Mouse (Mus musculus) kidney, embryonic 16.5 days (tissue): ENCODE measurements around the gene Tymp. TPM values are rescaled to one million over a fixed set of nuclear protein-coding genes. Genes with fewer than 3 reads are reported as not detected.

Experiments
- ATAC-seq: fragments of 200-750 bp; cut with Nextera tagmentation; 2 replicates; pipeline ENCODE4 v1.8.0; 2017; ENCODE audit warnings: moderate TSS enrichment; ENCODE audit not compliant: low FRiP score, low TSS enrichment
- H3K27ac ChIP-seq: fragments of 300-500 bp; sonication (generic); 2 replicates; pipeline ENCODE4 v1.5.1; 2014; ENCODE audit warnings: low read length
- H3K27me3 ChIP-seq: fragments of 300-500 bp; sonication (generic); 2 replicates; pipeline ENCODE4 v1.6.1; 2014; ENCODE audit warnings: low read length, control low read depth, mixed read lengths; ENCODE audit not compliant: insufficient read depth
- H3K36me3 ChIP-seq: fragments of 300-500 bp; sonication (generic); 2 replicates; pipeline ENCODE4 v1.6.1; 2014; ENCODE audit warnings: low read length, control low read depth, mixed read lengths; ENCODE audit not compliant: insufficient read depth
- H3K4me1 ChIP-seq: fragments of 300-500 bp; sonication (generic); 2 replicates; pipeline ENCODE4 v1.6.1; 2014; ENCODE audit warnings: low read length, control low read depth, mixed read lengths; ENCODE audit not compliant: insufficient read depth
- H3K4me2 ChIP-seq: fragments of 300-500 bp; sonication (generic); replicated peaks from 2 replicates; pipeline ENCODE4 v1.6.1; 2014; ENCODE audit warnings: low read depth, low read length
- H3K4me3 ChIP-seq: fragments of 300-500 bp; sonication (generic); 2 replicates; pipeline ENCODE4 v1.5.1; 2014; ENCODE audit warnings: mild to moderate bottlenecking, low read length
- H3K9ac ChIP-seq: fragments of 300-500 bp; sonication (generic); replicated peaks from 2 replicates; pipeline ENCODE4 v1.6.1; 2014; ENCODE audit warnings: low read length
- H3K9me3 ChIP-seq: fragments of 300-500 bp; sonication (generic); 2 replicates; pipeline ENCODE4 v1.6.1; 2016; ENCODE audit warnings: low read length, control low read depth
- WGBS: fragments of 180-500 bp; shearing (Covaris S2); extraction: QIAGEN DNeasy Blood & Tissue Kit; methylation state at CpG from one replicate; pipeline ENCODE4 v1.1.7; 2014; 5-methylcytosine and 5-hydroxymethylcytosine counted together
- polyA plus RNA-seq: library from polyadenylated mRNA; unstranded; fragments of >200 nt; fragmentation: Nextera tagmentation; extraction: Ambion mirVana; gene quantifications from 2 replicates; pipeline ENCODE4 v1.2.1, GENCODE M21; 2015

Tymp gene
- polyA plus RNA-seq, 1 experiment from 2014 or later, result 1.9 TPM

DNA sequence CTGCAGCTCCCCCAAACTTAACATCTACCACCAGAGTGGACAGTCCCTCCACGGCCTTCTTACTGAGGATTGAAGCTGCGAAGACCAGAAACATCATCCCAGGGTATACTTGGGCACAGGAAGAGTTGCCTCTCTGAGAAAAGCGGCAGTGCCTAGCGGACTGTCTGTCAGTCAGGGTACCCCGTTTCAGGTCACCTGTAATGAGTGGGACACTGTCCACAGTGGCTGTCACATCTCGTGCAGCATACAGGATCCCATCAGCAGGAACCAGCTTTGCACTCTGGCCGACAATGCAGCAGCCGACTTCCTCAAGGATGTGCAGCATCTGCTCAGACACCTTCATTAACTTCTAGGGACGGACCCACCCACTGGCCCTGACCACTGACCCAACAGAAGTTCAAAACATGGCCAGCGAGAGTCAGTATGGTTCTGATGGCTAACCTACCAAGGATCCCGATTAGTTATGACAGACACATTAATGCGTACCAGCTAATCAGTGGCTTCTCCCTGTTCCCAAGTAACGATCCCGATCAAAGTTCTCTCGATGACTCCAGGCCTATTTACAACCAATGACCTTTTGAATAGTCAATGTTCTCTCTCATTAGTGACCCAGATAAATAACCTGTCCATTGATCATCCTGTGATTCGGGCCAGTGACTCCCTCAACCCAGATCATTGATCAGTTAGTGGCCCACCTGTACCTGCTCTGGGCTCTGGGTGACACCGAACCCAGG is 1.9 kb downstream of the Tymp start:
- peaks cover 25% of the 10 kb centered on the region for H3K36me3 ChIP-seq
- peak overlapping the region; percentile 88; the same call in 1 of the 2 replicates for H3K9ac ChIP-seq
- no peak for ATAC-seq
- no peak overlapping the region for H3K4me3 ChIP-seq
- H3K4me2 ChIP-seq, result no peak overlapping the region
- H3K4me1 ChIP-seq, result peaks cover 30% of the 10 kb centered on the region
- H3K27me3 ChIP-seq, result peaks cover 39% of the 10 kb centered on the region
- no peak overlapping the region for H3K27ac ChIP-seq
- WGBS, result 88% methylated on average over 17 of the region's 17 CpGs
- no peaks in the 10 kb centered on the region for H3K9me3 ChIP-seq

DNA sequence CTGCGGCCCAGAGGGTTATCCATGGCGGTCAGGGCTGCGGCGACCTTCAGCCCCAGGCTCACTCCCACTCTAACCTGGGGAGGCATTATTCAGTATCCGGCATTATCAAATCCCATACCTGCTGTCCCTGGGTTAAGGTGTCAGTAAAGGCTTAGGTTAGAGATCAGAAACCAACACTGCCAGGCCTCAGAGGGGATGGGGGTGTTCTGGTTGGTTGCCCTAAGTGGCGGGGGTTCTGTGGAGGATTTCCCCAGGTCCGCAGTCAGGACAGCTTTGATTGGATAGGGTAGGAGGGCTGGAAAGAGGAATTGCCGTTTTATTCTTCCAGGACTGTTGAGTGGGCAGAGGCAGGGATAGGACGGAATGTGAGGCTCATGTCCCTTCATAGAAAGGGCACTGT is 2.5 kb downstream of the Tymp start:
- H3K4me3 ChIP-seq, result peak overlapping the region; percentile 79
- H3K36me3 ChIP-seq, result peaks cover 31% of the 10 kb centered on the region
- 51% methylated on average over 9 of the region's 9 CpGs for WGBS
- H3K9me3 ChIP-seq, result no peaks in the 10 kb centered on the region
- H3K27ac ChIP-seq, result peak overlapping the region; percentile 97
- peak overlapping the region; percentile 90 for H3K4me2 ChIP-seq
- no peak for ATAC-seq
- peaks cover 34% of the 10 kb centered on the region for H3K27me3 ChIP-seq
- peak overlapping the region; percentile 88 for H3K9ac ChIP-seq
- H3K4me1 ChIP-seq, result peaks cover 27% of the 10 kb centered on the region

GRCm38 (mm10) chr15:89373762-89374248 is 3.0 kb downstream of the Tymp start, which contains the start of gene Sco2:
TSS of gene Sco2 (minus strand) at chr15:89373846.
- Histone ChIP-seq H3K9me3 (no peaks in the 10 kb centered on the region), H3K4me2 (peak within 1 kb of the TSS; percentile 90), H3K4me3 (peak within 1 kb of the TSS; percentile 79), H3K27ac (peak within 1 kb of the TSS; percentile 97), H3K27me3 (peaks cover 29% of the 10 kb centered on the region), H3K4me1 (peaks cover 22% of the 10 kb centered on the region), H3K36me3 (peaks cover 33% of the 10 kb centered on the region), H3K9ac (peak within 1 kb of the TSS; percentile 88)
- WGBS, result under 1% methylated on average over 42 of the region's 42 CpGs
- ATAC-seq, result peak; percentile 85

DNA sequence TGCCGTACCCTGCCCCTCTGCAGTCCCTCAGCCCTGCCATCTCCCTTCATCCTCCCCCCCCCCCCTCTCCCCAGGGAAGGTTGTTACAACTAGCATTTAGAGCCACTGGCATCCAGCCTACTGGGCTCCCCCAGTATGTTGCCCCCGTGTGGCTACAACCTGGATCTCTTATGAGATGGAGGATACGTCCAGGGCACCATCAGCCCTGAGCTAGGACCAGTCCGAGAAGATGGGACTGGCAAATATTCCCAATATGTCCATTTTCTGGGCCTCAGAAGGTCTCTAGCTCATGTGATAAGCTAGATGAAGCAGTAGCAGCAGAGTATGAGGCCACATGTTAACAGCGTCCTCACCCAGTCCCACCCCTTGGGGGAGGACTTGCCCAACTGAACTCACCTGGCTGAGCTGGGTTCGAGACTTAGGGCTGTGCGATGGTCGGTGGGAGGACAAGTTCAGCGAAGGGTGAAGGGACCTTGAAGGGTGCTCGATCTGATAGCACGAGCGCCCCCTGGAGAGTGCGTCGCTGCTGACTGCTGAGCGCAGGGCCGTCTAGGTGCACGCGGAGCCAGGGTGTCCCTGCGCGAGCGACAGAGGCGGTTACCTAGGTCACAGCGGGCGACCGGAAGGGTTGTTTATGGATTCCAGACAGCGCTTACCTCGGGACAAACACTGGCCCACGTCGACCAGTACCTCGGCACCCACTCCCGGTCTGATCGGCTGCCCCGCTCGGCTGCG is 3.6 kb downstream of the Tymp start:
- H3K4me3 ChIP-seq, result peak overlapping the region; percentile 79
- ATAC-seq, result peak; percentile 88
- no peaks in the 10 kb centered on the region for H3K9me3 ChIP-seq
- peaks cover 16% of the 10 kb centered on the region for H3K4me1 ChIP-seq
- peaks cover 37% of the 10 kb centered on the region for H3K36me3 ChIP-seq
- H3K9ac ChIP-seq, result peak overlapping the region; percentile 88
- WGBS, result 1% methylated on average over 35 of the region's 35 CpGs
- peaks cover 23% of the 10 kb centered on the region for H3K27me3 ChIP-seq
- peak overlapping the region; percentile 97 for H3K27ac ChIP-seq
- peak overlapping the region; percentile 90 for H3K4me2 ChIP-seq

- Histone ChIP-seq H3K9me3 (no peaks in the 10 kb centered on the region), H3K36me3 (peaks cover 44% of the 10 kb centered on the region), H3K4me1 (peaks cover 14% of the 10 kb centered on the region), H3K9ac (peak overlapping the region; percentile 88; the same call in 1 of the 2 replicates), H3K27ac (0 out of 2 replicates have a peak overlapping the region, but pooled peaks have one; percentile 20), H3K27me3 (peaks cover 16% of the 10 kb centered on the region), H3K4me3 (peak overlapping the region; percentile 79; the same call in 1 of the 2 replicates), H3K4me2 (peak overlapping the region; percentile 90)
- ATAC-seq, result no peak
- 71% methylated on average over 7 of the region's 7 CpGs for WGBS
Observed at GRCm38 (mm10) chr15:89372536-89372935, 4.3 kb downstream of the Tymp start.

GRCm38 (mm10) chr15:89372068-89372467 is 4.8 kb downstream of the Tymp start:
- H3K4me3 ChIP-seq, result no peak overlapping the region
- H3K36me3 ChIP-seq, result peaks cover 49% of the 10 kb centered on the region
- H3K27me3 ChIP-seq, result peaks cover 11% of the 10 kb centered on the region; the same call in 1 of the 2 replicates
- no peak overlapping the region for H3K9ac ChIP-seq
- H3K27ac ChIP-seq, result 0 out of 2 replicates have a peak overlapping the region, but pooled peaks have one; percentile 20
- H3K9me3 ChIP-seq, result no peaks in the 10 kb centered on the region
- ATAC-seq, result no peak
- H3K4me2 ChIP-seq, result no peak overlapping the region
- 87% methylated on average over 13 of the region's 13 CpGs for WGBS
- H3K4me1 ChIP-seq, result peaks cover 14% of the 10 kb centered on the region

GRCm38 (mm10) chr15:89365141-89365551 is 11.7 kb downstream of the Tymp start:
- no peaks in the 10 kb centered on the region for H3K4me1 ChIP-seq
- H3K36me3 ChIP-seq, result peaks cover 86% of the 10 kb centered on the region
- ATAC-seq, result no peak
- no peak overlapping the region for H3K9ac ChIP-seq
- H3K27ac ChIP-seq, result no peak overlapping the region
- no peaks in the 10 kb centered on the region for H3K27me3 ChIP-seq
- 86% methylated on average over 4 of the region's 4 CpGs for WGBS
- no peaks in the 10 kb centered on the region for H3K9me3 ChIP-seq
- H3K4me2 ChIP-seq, result no peak overlapping the region
- H3K4me3 ChIP-seq, result no peak overlapping the region

GRCm38 (mm10) chr15:89363051-89363450 is 13.8 kb downstream of the Tymp start:
- Histone ChIP-seq H3K9me3 (no peaks in the 10 kb centered on the region), H3K4me3 (no peak overlapping the region), H3K27ac (no peak overlapping the region), H3K9ac (no peak overlapping the region), H3K4me2 (no peak overlapping the region), H3K36me3 (peaks cover 71% of the 10 kb centered on the region), H3K4me1 (peaks cover 2% of the 10 kb centered on the region; the same call in 1 of the 2 replicates), H3K27me3 (no peaks in the 10 kb centered on the region)
- WGBS, result 84% methylated on average over 7 of the region's 7 CpGs
- ATAC-seq, result no peak

GRCm38 (mm10) chr15:89358784-89359183 is 18.1 kb downstream of the Tymp start:
- ATAC-seq, result no peak
- H3K4me1 ChIP-seq, result peaks cover 22% of the 10 kb centered on the region
- no peak overlapping the region for H3K4me3 ChIP-seq
- 78% methylated on average over 3 of the region's 3 CpGs for WGBS
- H3K27ac ChIP-seq, result no peak overlapping the region
- no peak overlapping the region for H3K9ac ChIP-seq
- H3K9me3 ChIP-seq, result no peaks in the 10 kb centered on the region
- no peaks in the 10 kb centered on the region for H3K27me3 ChIP-seq
- no peak overlapping the region for H3K4me2 ChIP-seq
- H3K36me3 ChIP-seq, result peaks cover 29% of the 10 kb centered on the region
